ENCODE assay signal across 8 mouse cellular contexts in genomic region chr3:90247960-90248745, GRCm38 (mm10). TPM values are rescaled to one million over a fixed set of nuclear protein-coding genes. Genes with fewer than 3 reads are reported as not detected.
DNase-seq lines count a peak whose midpoint lies in the region; ATAC-seq lines count a peak whose summit lies in the region.

Gene Slc39a1 (plus strand): TSS chr3:90248172.

- peaks cover 31% of the 10 kb centered on the region for H3K79me2 ChIP-seq in macrophage (ENCODE audit: inconsistent target)

- H3K4me3 ChIP-seq in hindbrain, embryonic 16.5 days (ENCODE audit: low read length) = peak within 1 kb of the TSS; percentile 62
- H3K4me3 ChIP-seq in macrophage (ENCODE audit: inconsistent target) = peak within 1 kb of the TSS; percentile 95

- peaks cover 14% of the 10 kb centered on the region for H3K4me1 ChIP-seq in hindbrain, embryonic 16.5 days (ENCODE audit: control insufficient read depth, insufficient read depth, low read depth, low read length)

- no peaks in the 10 kb centered on the region for H3K9me3 ChIP-seq in hindbrain, embryonic 16.5 days (ENCODE audit: control insufficient read depth, low read length)

- DNase-seq in T-cell, adult 2 months (ENCODE audit: low spot score) = peak; percentile 86
- peak; percentile 89 to 91 for DNase-seq in cerebellum, postnatal 36 days
- peak; percentile 95 for DNase-seq in gastrocnemius, adult 18-20 months (ENCODE audit: low spot score)
- peak; percentile 88 to 91 for DNase-seq in left cerebral cortex, adult 18-20 months (ENCODE audit: low spot score in 2 of 2)
- peak; percentile 92 to 95 for DNase-seq in right cerebral cortex, adult 2 months (ENCODE audit: low spot score in 2 of 2)
- DNase-seq in urinary bladder, postnatal 14 days (ENCODE audit: low spot score) = peak; percentile 94

- peak within 1 kb of the TSS; percentile 96 for H3K4me2 ChIP-seq in hindbrain, embryonic 16.5 days (ENCODE audit: low read length)

- ATAC-seq in hindbrain, embryonic 16.5 days = peak; percentile 96

- no peaks in the 10 kb centered on the region for H3K27me3 ChIP-seq in hindbrain, embryonic 16.5 days (replicated peaks; ENCODE audit: control insufficient read depth, insufficient read depth, low read length)

- peak within 1 kb of the TSS; percentile 73 for H3K9ac ChIP-seq in hindbrain, embryonic 16.5 days (ENCODE audit: low read depth, low read length)

- peak within 1 kb of the TSS; percentile 83 for H3K27ac ChIP-seq in hindbrain, embryonic 16.5 days (ENCODE audit: low read depth, low read length)
- H3K27ac ChIP-seq in macrophage = peak within 1 kb of the TSS; percentile 98

- 0 out of 2 replicates have a peak, but pooled peaks cover 2% of the 10 kb centered on the region for H3K36me3 ChIP-seq in hindbrain, embryonic 16.5 days (ENCODE audit: control insufficient read depth, insufficient read depth, low read length)
- peaks cover 11% of the 10 kb centered on the region; the same call in 1 of the 2 replicates for H3K36me3 ChIP-seq in macrophage (ENCODE audit: inconsistent target)

- WGBS in hindbrain, embryonic 16.5 days = under 1% methylated on average over 44 of the region's 44 CpGs
- WGBS in macrophage (ENCODE audit: missing documents) = under 1% methylated on average over 44 of the region's 44 CpGs

RNA-seq across cellular contexts. Expression of gene Slc39a1, which starts in this region (rescaled TPM):
- total RNA-seq in gastrocnemius, adult 18-20 months (2021) = 10 to 100 TPM; 38.9 to 40.7 TPM
- 40.3 and 54.2 TPM in 2 replicates for polyA plus RNA-seq in hindbrain, embryonic 16.5 days (2015; fragmentation: Nextera tagmentation; extraction: Ambion mirVana)
- total RNA-seq in left cerebral cortex, adult 18-20 months (2021) = 10 to 100 TPM; 43.0 to 43.4 TPM
- 10 to 100 TPM; 21.3 to 81.5 (median 49.6) TPM for total RNA-seq in macrophage (2018; cell fraction: chromatin; rRNA removed)
- total RNA-seq in macrophage (2018; cell fraction: cytosol; rRNA removed) = 100 to 1,000 TPM; 151 to 283 (median 205) TPM
- 100 to 1,000 TPM; 138 to 261 (median 185) TPM for total RNA-seq in macrophage (2018; cell fraction: nucleus; rRNA removed)
- polyA plus RNA-seq in macrophage (2018) = 169 to 236 TPM (median 174 TPM) in 3 replicates

Comparison
In these comparisons a context has a peak if more than half of its experiments do, and no peak if none do; other contexts are left out.
1. Peak in every context shown above with its lines: DNase-seq, ATAC-seq, H3K4me3 ChIP-seq and H3K27ac ChIP-seq.